Mouse (Mus musculus): ENCODE results near the gene Il1a.

The Il1a gene

GRCm38 (mm10) chr2:129309836-129310235 lies at the start of gene Il1a:
TSS of gene Il1a (minus strand) at chr2:129309972.
- DNase-seq, result no peak

- DNase-seq, result no peak
Observed at GRCm38 (mm10) chr2:129338138-129338621, 28.4 kb upstream of the Il1a start.

- no peak for DNase-seq
Observed at GRCm38 (mm10) chr2:129333471-129333870, 23.7 kb upstream of the Il1a start.

- no peak for DNase-seq
Observed at GRCm38 (mm10) chr2:129330540-129330939, 20.8 kb upstream of the Il1a start.

GRCm38 (mm10) chr2:129330024-129330423 lies 20.3 kb upstream of the Il1a start:
- no peak for DNase-seq

GRCm38 (mm10) chr2:129328238-129328637 lies 18.5 kb upstream of the Il1a start:
- no peak for DNase-seq

- no peak for DNase-seq
Observed at GRCm38 (mm10) chr2:129324216-129324615, 14.4 kb upstream of the Il1a start.

- DNase-seq, result peak; percentile 56
Observed at GRCm38 (mm10) chr2:129322117-129322635, 12.4 kb upstream of the Il1a start.

- DNase-seq, result peak; percentile 43
Observed at GRCm38 (mm10) chr2:129320033-129320605, 10.3 kb upstream of the Il1a start.

- no peak for DNase-seq
Observed at GRCm38 (mm10) chr2:129315831-129316230, 6.1 kb upstream of the Il1a start.

- no peak for DNase-seq
Observed at GRCm38 (mm10) chr2:129314880-129315279, 5.1 kb upstream of the Il1a start.

- no peak for DNase-seq
Observed at GRCm38 (mm10) chr2:129313934-129314333, 4.2 kb upstream of the Il1a start.

- no peak for DNase-seq
Observed at GRCm38 (mm10) chr2:129306020-129306419, 3.8 kb downstream of the Il1a start.

GRCm38 (mm10) chr2:129297589-129297982 lies 12.2 kb downstream of the Il1a start:
- no peak for DNase-seq

GRCm38 (mm10) chr2:129296671-129297588 lies 12.8 kb downstream of the Il1a start, which contains the start of gene Ckap2l:
TSS of gene Ckap2l (minus strand) at chr2:129297212.
- DNase-seq, result peak; percentile 98

- DNase-seq, result no peak
Observed at GRCm38 (mm10) chr2:129296086-129296485, 13.7 kb downstream of the Il1a start.

- DNase-seq, result no peak
Observed at GRCm38 (mm10) chr2:129295075-129295474, 14.7 kb downstream of the Il1a start.

- no peak for DNase-seq
Observed at GRCm38 (mm10) chr2:129273823-129274222, 35.9 kb downstream of the Il1a start.

GRCm38 (mm10) chr2:129270621-129271020 lies 39.2 kb downstream of the Il1a start:
- no peak for DNase-seq

GRCm38 (mm10) chr2:129269986-129270385 lies 39.8 kb downstream of the Il1a start:
- no peak for DNase-seq

- DNase-seq, result no peak
Observed at GRCm38 (mm10) chr2:129269161-129269643, 40.6 kb downstream of the Il1a start.

GRCm38 (mm10) chr2:129267738-129268137 lies 42.0 kb downstream of the Il1a start:
- DNase-seq, result no peak

GRCm38 (mm10) chr2:129265316-129265715 lies 44.5 kb downstream of the Il1a start:
- no peak for DNase-seq

GRCm38 (mm10) chr2:129263073-129263472 lies 46.7 kb downstream of the Il1a start:
- peak; percentile 61 for DNase-seq

Measured in right cerebral cortex, adult 18-20 months (tissue).